Mouse (Mus musculus) myocyte (in vitro differentiated cells): ENCODE measurements around the gene Adal.

Source experiments
- MAX ChIP-seq: IDR thresholded peaks from one replicate; pipeline ENCODE4 v1.6.1; 2011; ENCODE audit warnings: low read depth, mild to moderate bottlenecking, control low read depth
- POLR2A ChIP-seq: IDR thresholded peaks from one replicate; pipeline ENCODE4 v1.6.1; 2011; ENCODE audit warnings: low read depth, mild to moderate bottlenecking, control low read depth, moderate library complexity; ENCODE audit not compliant: insufficient read length
- POLR2AphosphoS2 ChIP-seq: IDR thresholded peaks from one replicate; pipeline ENCODE4 v1.6.1; 2011; ENCODE audit warnings: low read depth, control low read depth; ENCODE audit not compliant: insufficient read length
- USF1 ChIP-seq: IDR thresholded peaks from one replicate; pipeline ENCODE4 v1.6.1; 2011; ENCODE audit warnings: low read depth, mild to moderate bottlenecking, control low read depth, moderate library complexity

DNA sequence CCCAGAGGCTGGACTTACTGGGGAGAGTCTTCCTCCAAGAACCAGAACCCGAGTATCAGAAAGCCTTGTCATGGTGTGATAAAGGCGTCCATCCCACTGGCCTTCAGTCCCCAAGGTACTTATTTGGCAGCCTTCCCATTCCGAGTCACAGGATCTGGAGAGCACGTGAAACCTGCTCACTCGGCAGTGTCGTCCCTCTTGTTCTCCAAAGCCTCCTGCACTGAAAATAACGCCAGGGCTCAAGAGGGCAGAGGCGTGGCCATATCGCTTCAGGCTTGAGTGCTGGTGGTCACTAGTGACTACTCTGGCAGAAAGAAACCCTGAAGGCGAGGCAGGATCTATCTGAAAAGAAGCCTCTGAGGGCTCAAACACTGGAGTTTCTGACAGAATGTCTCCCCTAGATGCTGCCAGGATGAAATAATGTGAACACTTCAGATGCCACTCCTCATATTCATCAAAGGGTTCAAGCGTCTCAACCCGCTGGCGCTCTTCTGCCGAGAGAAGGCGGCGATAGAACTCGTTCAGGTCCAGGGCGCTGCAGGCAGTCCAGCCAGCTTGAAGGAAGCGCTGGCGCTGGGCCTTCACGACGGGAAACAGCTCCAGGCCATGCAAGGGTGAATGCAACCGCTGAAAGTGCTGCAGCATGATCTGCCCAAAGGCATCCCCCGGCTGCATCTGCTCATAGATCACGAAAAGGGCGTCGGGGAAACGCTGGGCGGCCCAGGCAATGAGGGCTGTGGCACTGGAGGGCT, 786 bp upstream of the Adal start:
- TF ChIP-seq MAX (no peak), POLR2A (no peak), USF1 (no peak), POLR2AphosphoS2 (no peak)
